Mouse (Mus musculus) testis, adult 2 months (tissue): Measurements from ENCODE around the gene Guca1a. TPM values are rescaled to one million over a fixed set of nuclear protein-coding genes. Genes with fewer than 3 reads are reported as not detected.
"Not testable (repeated sequence)": the region's sequence is repeated elsewhere in the genome, so short reads cannot be mapped to it uniquely, and the experiment has no call there.

Experiments
- H3K27ac ChIP-seq: fragments of 200-500 bp; 2 replicates; pipeline ENCODE4 v1.5.1; 2012; ENCODE audit warnings: low read depth, low read length; ENCODE audit not compliant: control insufficient read depth, insufficient read depth
- H3K27me3 ChIP-seq: fragments of 200-500 bp; 2 replicates; pipeline ENCODE4 v1.6.1; 2012; ENCODE audit warnings: mild to moderate bottlenecking, low read length, moderate library complexity; ENCODE audit not compliant: control insufficient read depth, insufficient read depth
- H3K36me3 ChIP-seq: fragments of 200-500 bp; 2 replicates; pipeline ENCODE4 v1.6.1; 2012; ENCODE audit warnings: mild to moderate bottlenecking, low read length; ENCODE audit not compliant: control insufficient read depth, insufficient read depth
- H3K4me1 ChIP-seq: fragments of 200-500 bp; 2 replicates; pipeline ENCODE4 v1.6.1; 2012; ENCODE audit warnings: low read length; ENCODE audit not compliant: control insufficient read depth, insufficient read depth
- H3K4me3 ChIP-seq: fragments of 200-500 bp; 2 replicates; pipeline ENCODE4 v1.5.1; 2012; ENCODE audit warnings: low read depth, mild to moderate bottlenecking, low read length, moderate library complexity, mixed read lengths; ENCODE audit not compliant: control insufficient read depth
- CTCF ChIP-seq: fragments of 200-500 bp; IDR thresholded peaks from 2 replicates; pipeline ENCODE4 v1.5.1; 2012; ENCODE audit warnings: low read depth, mild to moderate bottlenecking, inconsistent platforms, low read length, moderate library complexity; ENCODE audit not compliant: control insufficient read depth, insufficient read depth, insufficient replicate concordance
- POLR2A ChIP-seq: fragments of 200-500 bp; IDR thresholded peaks from 2 replicates; pipeline ENCODE4 v1.6.1; 2012; ENCODE audit warnings: low read depth, mild to moderate bottlenecking, inconsistent platforms, low read length, moderate library complexity; ENCODE audit not compliant: control insufficient read depth
- polyA plus RNA-seq: library from polyadenylated mRNA; depleted of rRNA; stranded (reverse); fragments of >200 nt; gene quantifications from 2 replicates; pipeline ENCODE4 v1.2.3, GENCODE M21; 2012

The Guca1a gene
- polyA plus RNA-seq, 1 experiment = 10.1 TPM

DNA sequence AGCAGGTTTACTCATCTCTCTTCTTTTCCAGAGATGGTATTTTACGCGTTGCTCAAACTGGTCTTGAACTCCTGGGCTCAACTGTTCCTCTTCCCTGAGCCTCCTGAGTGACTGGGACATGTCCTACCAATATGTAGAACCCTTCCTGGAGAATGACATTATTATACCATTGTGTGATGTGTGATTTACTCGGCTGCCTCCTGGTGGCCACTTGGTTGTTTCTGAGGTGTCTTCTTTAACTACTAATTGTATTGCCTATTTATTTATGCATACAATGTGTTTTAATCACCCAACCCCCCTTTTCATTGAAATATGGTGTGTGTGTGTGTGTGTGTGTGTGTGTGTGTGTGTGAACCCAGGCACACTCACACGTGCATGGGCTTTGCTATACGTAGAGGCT lies 30.4 kb upstream of the Guca1a start:
- Histone ChIP-seq H3K27me3 (no peaks in the 10 kb centered on the region), H3K27ac (no peak overlapping the region), H3K36me3 (no peaks in the 10 kb centered on the region), H3K4me1 (no peaks in the 10 kb centered on the region), H3K4me3 (no peak overlapping the region)
- TF ChIP-seq POLR2A = no peak
- TF ChIP-seq CTCF = no peak

GRCm38 (mm10) chr17:47428831-47429304 lies 28.5 kb upstream of the Guca1a start:
- Histone ChIP-seq H3K27ac (no peak overlapping the region), H3K36me3 (no peaks in the 10 kb centered on the region), H3K4me1 (no peaks in the 10 kb centered on the region), H3K27me3 (no peaks in the 10 kb centered on the region), H3K4me3 (no peak overlapping the region)
- TF ChIP-seq CTCF (peak; percentile 22; the same call in 1 of the 2 replicates), POLR2A (no peak)

DNA sequence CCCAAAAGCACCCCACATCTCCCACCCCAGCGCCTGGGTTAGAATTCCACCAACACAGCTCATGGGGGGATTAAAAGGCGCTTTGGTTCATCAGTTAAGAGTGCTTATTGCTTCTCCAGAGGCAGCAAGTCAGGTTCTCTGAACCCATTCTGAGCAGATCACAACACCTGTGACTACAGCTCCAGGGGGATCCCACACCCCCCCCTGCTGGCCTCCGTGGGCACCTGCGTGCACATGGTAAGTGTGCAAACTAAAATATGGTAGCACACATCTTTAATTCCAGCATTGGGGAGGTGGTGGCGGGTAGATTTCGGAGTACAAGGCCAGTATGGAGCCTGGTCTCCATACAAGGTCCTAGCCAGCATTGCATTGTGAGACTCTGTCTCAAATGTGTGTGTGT lies 26.9 kb upstream of the Guca1a start:
- no peaks in the 10 kb centered on the region for H3K27me3 ChIP-seq
- no peaks in the 10 kb centered on the region for H3K36me3 ChIP-seq
- TF ChIP-seq POLR2A (no peak), CTCF (0 out of 2 replicates have a peak, but pooled peaks have one; percentile 14)
- H3K4me3 ChIP-seq = no peak overlapping the region
- no peak overlapping the region for H3K27ac ChIP-seq
- H3K4me1 ChIP-seq = no peaks in the 10 kb centered on the region

DNA sequence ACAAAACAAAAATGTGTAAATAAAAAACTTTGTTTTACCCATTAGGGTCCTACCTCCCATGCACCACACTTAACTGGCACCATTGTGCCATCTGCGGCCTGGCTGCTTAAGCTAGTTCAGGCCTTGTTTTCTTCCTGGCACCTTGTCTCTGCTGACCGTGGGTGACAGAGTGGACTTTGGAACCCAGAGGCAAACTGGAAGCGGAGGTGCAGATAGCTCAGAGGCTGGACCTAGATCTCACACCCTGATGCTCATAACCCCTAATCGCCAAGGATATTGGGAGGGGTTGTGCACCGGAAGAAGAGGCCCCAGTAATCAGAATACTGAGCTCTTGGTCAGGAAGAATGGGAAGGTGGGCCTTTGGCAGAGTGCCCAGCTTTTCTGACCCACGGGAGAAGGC lies 23.8 kb upstream of the Guca1a start:
- H3K27ac ChIP-seq = no peak overlapping the region
- H3K36me3 ChIP-seq = no peaks in the 10 kb centered on the region

GRCm38 (mm10) chr17:47422616-47423015 lies 22.2 kb upstream of the Guca1a start:
- not testable (repeated sequence) for H3K27ac ChIP-seq, H3K36me3 ChIP-seq, H3K27me3 ChIP-seq, H3K4me1 ChIP-seq
- peak overlapping the region; percentile 74; the same call in 1 of the 2 replicates for H3K4me3 ChIP-seq

More for the DNA sequence above, 23.8 kb upstream of the Guca1a start:
- Histone ChIP-seq H3K4me1 (no peaks in the 10 kb centered on the region), H3K27me3 (no peaks in the 10 kb centered on the region), H3K4me3 (no peak overlapping the region)
- TF ChIP-seq POLR2A (no peak), CTCF (no peak)

DNA sequence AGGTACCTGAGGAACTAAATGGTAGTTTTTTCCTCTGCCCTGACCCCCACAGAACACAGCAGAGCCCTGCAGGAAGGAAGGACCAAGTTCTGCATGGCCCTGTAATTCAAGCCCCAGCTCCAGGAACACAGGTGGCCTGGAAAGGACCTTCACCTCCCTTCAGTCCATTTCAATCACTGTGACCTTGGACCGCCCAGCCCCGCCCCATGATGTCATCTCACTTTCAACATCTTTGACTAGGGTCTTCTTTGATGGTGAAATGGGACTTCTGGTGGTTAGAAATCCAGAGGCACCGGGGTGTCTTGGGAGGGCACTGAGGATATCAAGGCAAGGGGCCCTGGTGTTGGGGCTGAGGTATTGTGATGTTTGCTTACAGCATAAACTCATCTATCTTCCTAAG lies 21.2 kb upstream of the Guca1a start:
- Histone ChIP-seq H3K4me3 (peak overlapping the region; percentile 64), H3K36me3 (no peaks in the 10 kb centered on the region), H3K27ac (peak overlapping the region; percentile 2; the same call in 1 of the 2 replicates), H3K4me1 (no peaks in the 10 kb centered on the region), H3K27me3 (no peaks in the 10 kb centered on the region)
- TF ChIP-seq POLR2A = peak; percentile 39; the same call in 1 of the 2 replicates
- TF ChIP-seq CTCF = no peak

- Histone ChIP-seq H3K36me3 (no peaks in the 10 kb centered on the region), H3K27ac (no peak overlapping the region), H3K4me3 (peak overlapping the region; percentile 66), H3K4me1 (no peaks in the 10 kb centered on the region), H3K27me3 (no peaks in the 10 kb centered on the region)
- TF ChIP-seq CTCF (no peak), POLR2A (no peak)
Measured at GRCm38 (mm10) chr17:47420195-47420594, 19.8 kb upstream of the Guca1a start.
